Mouse (Mus musculus): ENCODE measurements around the gene Iqschfp. TPM values are rescaled to one million over a fixed set of nuclear protein-coding genes. Genes with fewer than 3 reads are reported as not detected.
A peak's percentile ranks its signal among the peaks of the same experiment; 100 is the strongest.

The Iqschfp gene
- polyA plus RNA-seq, 1 experiment, result not detected

DNA sequence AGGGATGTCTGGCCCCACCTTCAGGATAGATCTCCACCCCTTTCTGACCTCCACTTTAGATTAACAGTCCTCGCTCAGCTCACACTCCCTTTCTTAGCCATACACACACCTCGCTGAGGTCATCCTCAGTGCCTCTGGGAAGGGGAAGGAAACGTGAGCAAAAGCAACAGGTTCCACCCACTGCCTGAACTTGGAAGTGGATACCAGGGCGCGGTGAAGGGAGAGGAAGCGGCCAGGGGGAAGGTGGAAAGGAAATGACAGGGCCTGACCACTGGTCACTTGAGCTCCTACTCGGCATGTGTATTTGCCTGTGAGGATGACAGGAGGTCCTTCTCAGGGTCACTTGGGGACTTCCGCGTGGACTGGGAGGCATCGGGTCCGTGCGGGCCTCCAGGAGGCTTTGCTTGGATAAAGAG is 601.1 kb downstream of the Iqschfp start:
- H3K27me3 ChIP-seq (ENCODE audit: control insufficient read depth, insufficient read depth, insufficient read length), result no peaks in the 10 kb centered on the region
- peaks cover 37% of the 10 kb centered on the region for H3K79me2 ChIP-seq (ENCODE audit: control insufficient read depth, insufficient read depth)
- H3K36me3 ChIP-seq (ENCODE audit: control insufficient read depth, insufficient read depth), result peaks cover 12% of the 10 kb centered on the region
- peaks cover 27% of the 10 kb centered on the region for H3K79me3 ChIP-seq (ENCODE audit: low read depth)
- H3ac ChIP-seq (ENCODE audit: control insufficient read depth, insufficient read length, low read depth), result peak overlapping the region; percentile 76
- H3K4me3 ChIP-seq (ENCODE audit: insufficient read depth, poor library complexity, severe bottlenecking), result peak overlapping the region; percentile 71
- TF ChIP-seq CEBPB (IDR thresholded peaks at IDR 0.05; ENCODE audit: low read depth) (no peak), USF1 (IDR thresholded peaks at IDR 0.05; ENCODE audit: low read depth) (no peak), FOSL1 (IDR thresholded peaks at IDR 0.05; ENCODE audit: insufficient read depth, low read length, poor library complexity, severe bottlenecking) (no peak), MYOD1 (IDR thresholded peaks at IDR 0.05; ENCODE audit: control insufficient read depth, insufficient read length, low read depth) (no peak), CTCF (IDR thresholded peaks at IDR 0.05; ENCODE audit: control insufficient read depth, insufficient read depth, insufficient read length) (no peak), MYOG (IDR thresholded peaks at IDR 0.05; ENCODE audit: control insufficient read depth, extremely low read depth, insufficient read length) (no peak), MAX (IDR thresholded peaks at IDR 0.05) (no peak)

DNA sequence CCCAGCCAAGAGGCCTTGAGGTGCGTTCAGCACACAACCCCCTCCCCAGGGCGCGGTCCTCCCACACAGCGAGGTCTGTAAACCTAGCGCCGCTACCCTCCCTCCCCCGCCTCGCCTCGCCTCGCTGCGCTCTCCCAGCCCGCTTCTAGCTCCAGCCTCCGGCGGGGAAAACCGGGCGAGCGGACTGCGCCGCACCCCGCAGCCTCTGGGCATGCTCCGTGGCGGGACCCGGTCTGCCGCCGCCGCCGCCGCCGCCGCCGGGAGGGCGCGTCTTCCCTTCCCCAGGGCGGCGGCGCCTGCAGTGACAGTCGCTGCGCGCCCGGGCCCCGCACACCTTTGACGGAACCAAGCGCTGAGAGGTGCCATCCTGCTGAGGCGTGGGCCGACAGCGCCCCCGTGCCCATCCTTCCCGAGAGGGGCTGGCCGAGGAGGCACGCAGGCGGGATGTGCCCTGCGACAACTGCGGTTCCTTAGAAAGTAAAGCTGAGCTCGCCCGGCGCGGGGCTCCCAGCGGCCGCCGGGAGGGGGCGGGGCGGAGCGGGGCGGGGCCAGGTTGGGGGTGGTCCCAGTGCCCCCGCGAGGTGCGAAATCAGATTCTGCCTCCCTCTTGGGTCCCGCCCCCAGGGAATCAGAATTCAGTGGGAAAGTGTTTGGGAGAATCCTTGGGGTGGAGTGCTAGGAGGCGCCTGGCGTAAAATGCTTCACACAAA is 601.7 kb downstream of the Iqschfp start:
- H3ac ChIP-seq (ENCODE audit: control insufficient read depth, insufficient read length, low read depth), result peak overlapping the region; percentile 98
- H3K36me3 ChIP-seq (ENCODE audit: control insufficient read depth, insufficient read depth), result peaks cover 17% of the 10 kb centered on the region
- peak overlapping the region; percentile 71 for H3K4me3 ChIP-seq (ENCODE audit: insufficient read depth, poor library complexity, severe bottlenecking)
- TF ChIP-seq CTCF (IDR thresholded peaks at IDR 0.05; ENCODE audit: control insufficient read depth, insufficient read depth, insufficient read length) (peak; percentile 31), MAX (IDR thresholded peaks at IDR 0.05) (peak; percentile 35), FOSL1 (IDR thresholded peaks at IDR 0.05; ENCODE audit: insufficient read depth, low read length, poor library complexity, severe bottlenecking) (no peak)
- peaks cover 43% of the 10 kb centered on the region for H3K79me2 ChIP-seq (ENCODE audit: control insufficient read depth, insufficient read depth)
- peaks cover 33% of the 10 kb centered on the region for H3K79me3 ChIP-seq (ENCODE audit: low read depth)
- no peaks in the 10 kb centered on the region for H3K27me3 ChIP-seq (ENCODE audit: control insufficient read depth, insufficient read depth, insufficient read length)

DNA sequence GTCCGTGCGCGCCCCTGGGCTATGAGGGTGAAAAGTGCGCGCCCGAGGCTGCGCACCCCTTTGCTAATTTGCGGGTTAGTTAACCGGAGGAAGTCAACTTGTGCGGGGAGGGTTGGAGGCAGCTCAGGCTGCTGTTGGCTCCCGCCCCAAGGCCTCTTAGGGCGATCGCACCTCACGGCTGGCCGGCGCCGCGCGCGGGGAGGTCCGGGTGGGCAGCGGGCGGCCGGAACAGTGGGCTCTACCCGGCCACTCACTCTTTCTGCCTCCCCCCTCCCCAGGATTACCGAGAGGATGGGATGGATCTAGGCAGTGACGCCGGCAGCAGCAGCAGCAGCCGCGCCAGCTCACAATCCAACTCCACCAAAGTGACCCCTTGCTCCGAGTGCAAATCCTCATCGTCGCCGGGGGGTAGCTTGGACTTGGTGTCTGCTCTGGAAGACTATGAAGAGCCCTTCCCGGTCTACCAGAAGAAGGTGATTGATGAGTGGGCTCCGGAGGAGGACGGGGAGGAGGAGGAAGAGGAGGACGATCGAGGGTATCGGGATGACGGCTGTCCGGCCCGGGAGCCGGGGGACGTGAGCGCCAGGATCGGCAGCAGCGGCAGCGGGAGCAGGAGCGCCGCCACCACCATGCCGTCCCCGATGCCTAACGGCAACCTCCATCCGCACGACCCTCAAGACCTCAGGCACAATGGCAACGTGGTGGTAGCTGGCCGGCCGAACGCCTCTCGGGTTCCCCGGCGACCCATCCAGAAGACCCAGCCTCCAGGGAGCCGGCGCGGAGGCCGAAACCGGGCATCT is 602.5 kb downstream of the Iqschfp start:
- Histone ChIP-seq H3K4me3 (ENCODE audit: insufficient read depth, poor library complexity, severe bottlenecking) (peak overlapping the region; percentile 71), H3K79me2 (ENCODE audit: control insufficient read depth, insufficient read depth) (peaks cover 50% of the 10 kb centered on the region), H3K27me3 (ENCODE audit: control insufficient read depth, insufficient read depth, insufficient read length) (no peaks in the 10 kb centered on the region), H3K79me3 (ENCODE audit: low read depth) (peaks cover 40% of the 10 kb centered on the region), H3ac (ENCODE audit: control insufficient read depth, insufficient read length, low read depth) (peak overlapping the region; percentile 98), H3K36me3 (ENCODE audit: control insufficient read depth, insufficient read depth) (peaks cover 20% of the 10 kb centered on the region)
- TF ChIP-seq USF1 (IDR thresholded peaks at IDR 0.05; ENCODE audit: low read depth), result no peak

DNA sequence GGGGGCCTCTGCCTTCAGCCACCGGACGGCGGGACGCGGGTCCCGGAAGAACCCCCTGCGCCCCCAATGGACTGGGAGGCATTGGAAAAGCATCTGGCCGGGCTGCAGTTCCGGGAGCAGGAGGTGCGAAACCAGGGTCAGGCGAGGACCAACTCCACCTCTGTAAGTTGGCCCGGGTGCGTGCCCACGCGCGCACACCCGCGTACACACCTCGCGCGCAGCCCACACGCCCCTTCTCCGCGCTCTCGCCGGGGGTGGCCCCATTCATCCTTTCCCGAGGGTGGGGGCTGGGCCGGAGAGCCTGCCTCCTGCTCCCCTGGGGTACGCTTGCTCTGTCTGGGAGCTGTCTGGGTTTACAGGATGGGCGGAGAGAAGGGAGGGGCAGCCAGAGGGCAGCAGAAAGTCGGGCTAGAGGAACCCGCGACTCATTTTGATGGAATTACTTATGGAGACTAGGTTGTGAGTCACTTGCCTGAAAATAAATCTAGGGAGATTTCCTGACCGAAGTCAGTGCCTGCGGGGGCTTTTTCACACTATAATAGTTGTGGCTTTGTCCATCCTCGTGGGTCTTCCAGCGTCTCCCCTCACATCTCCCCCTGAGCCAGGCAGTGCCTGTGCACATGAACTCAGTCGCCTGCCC is 603.2 kb downstream of the Iqschfp start:
- peaks cover 58% of the 10 kb centered on the region for H3K79me2 ChIP-seq (ENCODE audit: control insufficient read depth, insufficient read depth)
- peaks cover 20% of the 10 kb centered on the region for H3K36me3 ChIP-seq (ENCODE audit: control insufficient read depth, insufficient read depth)
- TF ChIP-seq MAX (IDR thresholded peaks at IDR 0.05) (no peak), FOSL1 (IDR thresholded peaks at IDR 0.05; ENCODE audit: insufficient read depth, low read length, poor library complexity, severe bottlenecking) (peak; percentile 5)
- peaks cover 46% of the 10 kb centered on the region for H3K79me3 ChIP-seq (ENCODE audit: low read depth)
- no peaks in the 10 kb centered on the region for H3K27me3 ChIP-seq (ENCODE audit: control insufficient read depth, insufficient read depth, insufficient read length)
- H3K4me3 ChIP-seq (ENCODE audit: insufficient read depth, poor library complexity, severe bottlenecking), result peak overlapping the region; percentile 71
- H3ac ChIP-seq (ENCODE audit: control insufficient read depth, insufficient read length, low read depth), result peak overlapping the region; percentile 98

GRCm38 (mm10) chr3:68495736-68496242 is 603.8 kb downstream of the Iqschfp start:
- Histone ChIP-seq H3K4me3 (ENCODE audit: insufficient read depth, poor library complexity, severe bottlenecking) (peak overlapping the region; percentile 71), H3K79me3 (ENCODE audit: low read depth) (peaks cover 52% of the 10 kb centered on the region), H3K27me3 (ENCODE audit: control insufficient read depth, insufficient read depth, insufficient read length) (no peaks in the 10 kb centered on the region), H3K79me2 (ENCODE audit: control insufficient read depth, insufficient read depth) (peaks cover 63% of the 10 kb centered on the region), H3K36me3 (ENCODE audit: control insufficient read depth, insufficient read depth) (peaks cover 20% of the 10 kb centered on the region), H3ac (ENCODE audit: control insufficient read depth, insufficient read length, low read depth) (peak overlapping the region; percentile 67)
- TF ChIP-seq USF1 (IDR thresholded peaks at IDR 0.05; ENCODE audit: low read depth), result no peak
- no peak for TF ChIP-seq CTCF (IDR thresholded peaks at IDR 0.05; ENCODE audit: control insufficient read depth, insufficient read depth, insufficient read length)
- no peak for TF ChIP-seq CEBPB (IDR thresholded peaks at IDR 0.05; ENCODE audit: low read depth)
- TF ChIP-seq MYOG (IDR thresholded peaks at IDR 0.05; ENCODE audit: control insufficient read depth, extremely low read depth, insufficient read length), result no peak
- TF ChIP-seq MYOD1 (IDR thresholded peaks at IDR 0.05; ENCODE audit: control insufficient read depth, insufficient read length, low read depth), result no peak
- TF ChIP-seq MAX (IDR thresholded peaks at IDR 0.05), result no peak
- TF ChIP-seq FOSL1 (IDR thresholded peaks at IDR 0.05; ENCODE audit: insufficient read depth, low read length, poor library complexity, severe bottlenecking), result no peak

Measured in C2C12 (cell line).